In the genomic region with DNA sequence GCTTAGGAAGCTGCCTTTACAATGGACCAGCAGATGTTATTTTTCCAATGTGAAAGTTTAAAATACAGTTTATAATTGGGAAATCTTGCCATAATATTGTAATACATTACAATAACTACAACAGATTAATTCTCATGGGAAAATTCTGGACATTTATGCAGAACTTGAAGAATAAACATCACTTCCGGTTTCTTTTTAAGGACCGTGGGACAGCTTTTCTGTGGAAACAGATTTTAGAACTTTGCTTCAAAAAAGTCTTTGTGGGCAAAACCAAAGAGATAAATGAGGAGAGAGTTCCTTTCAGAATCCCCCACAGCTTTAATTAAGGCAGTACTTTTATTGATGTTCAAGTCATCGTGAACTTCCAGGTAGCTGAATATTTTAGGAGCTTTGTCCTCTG, we compare ENCODE assay signal across 1 mouse cellular context.
TF ChIP-seq lines count a peak whose summit lies in the region.

No protein-coding gene starts in this region.

TF ChIP-seq in CH12.LX, 34 proteins besides CTCF, POLR2A, EP300 and RAD21 (continued from another document):
- TF ChIP-seq HCFC1 (IDR thresholded peaks at IDR 0.05; ENCODE audit: low read depth, low read length) (peak; percentile 27; the same call in 1 of the 2 replicates), BHLHE40 (IDR thresholded peaks at IDR 0.05; ENCODE audit: low read depth, low read length) (0 out of 2 replicates have a peak, but pooled peaks have one; percentile 31), IRF4 (IDR thresholded peaks at IDR 0.05; ENCODE audit: low read depth, low read length) (peak; percentile 56; the same call in 1 of the 2 replicates), MEF2A (IDR thresholded peaks at IDR 0.05; ENCODE audit: borderline replicate concordance, low read depth, low read length) (peak; percentile 86), SIN3A (IDR thresholded peaks at IDR 0.05; ENCODE audit: low read length) (0 out of 2 replicates have a peak, but pooled peaks have one; percentile 68), JUN (IDR thresholded peaks at IDR 0.05; ENCODE audit: insufficient read depth, low read depth, low read length) (no peak), MYC (IDR thresholded peaks at IDR 0.05; ENCODE audit: low read depth, low read length) (no peak), TCF12 (IDR thresholded peaks at IDR 0.05; ENCODE audit: low read depth, low read length) (peak; percentile 58; the same call in 1 of the 2 replicates), CHD1 (IDR thresholded peaks at IDR 0.05; ENCODE audit: low read depth, low read length) (0 out of 2 replicates have a peak, but pooled peaks have one; percentile 66), USF2 (conservative IDR thresholded peaks at IDR 0.05; ENCODE audit: low read depth, low read length) (no peak), ZC3H11A (IDR thresholded peaks at IDR 0.05; ENCODE audit: low read depth, low read length) (no peak), ZMIZ1 (IDR thresholded peaks at IDR 0.05; ENCODE audit: low read depth, low read length) (no peak), MAFK (IDR thresholded peaks at IDR 0.05; ENCODE audit: insufficient replicate concordance, low read length) (peak; percentile 28; the same call in 1 of the 2 replicates), NELFE (IDR thresholded peaks at IDR 0.05; ENCODE audit: low read depth, low read length) (no peak), GABPA (IDR thresholded peaks at IDR 0.05; ENCODE audit: insufficient replicate concordance, low read depth, low read length) (no peak), MAZ (IDR thresholded peaks at IDR 0.05; ENCODE audit: low read depth, low read length) (no peak), ETS1 (conservative IDR thresholded peaks at IDR 0.05; ENCODE audit: low read depth, low read length) (peak; percentile 60), ELF1 (IDR thresholded peaks at IDR 0.05; ENCODE audit: low read depth, low read length) (peak; percentile 71)
